7 mouse cellular contexts compared by ENCODE assay signal in genomic region chr10:53397846-53398539, GRCm38 (mm10). TPM values are rescaled to one million over a fixed set of nuclear protein-coding genes. Genes with fewer than 3 reads are reported as not detected.
DNase-seq lines count a peak whose midpoint lies in the region; ATAC-seq and TF ChIP-seq lines count a peak whose summit lies in the region.

No protein-coding gene starts in this region.

- 69% methylated on average over 10 of the region's 10 CpGs for WGBS in neural tube, embryonic 11.5 days
- 41% methylated on average over 10 of the region's 10 CpGs for WGBS in forebrain, postnatal 0 days
- WGBS in lung, postnatal 0 days, result 32% methylated on average over 10 of the region's 10 CpGs

- no peaks in the 10 kb centered on the region for H3K36me3 ChIP-seq in neural tube, embryonic 11.5 days (ENCODE audit: control insufficient read depth, insufficient read depth, low read length)
- no peaks in the 10 kb centered on the region for H3K36me3 ChIP-seq in forebrain, postnatal 0 days (ENCODE audit: insufficient read depth)
- H3K36me3 ChIP-seq in lung, postnatal 0 days (ENCODE audit: insufficient read depth, low read length), result no peaks in the 10 kb centered on the region

- H3K9me3 ChIP-seq in neural tube, embryonic 11.5 days (ENCODE audit: control insufficient read depth, low read length), result no peaks in the 10 kb centered on the region
- H3K9me3 ChIP-seq in forebrain, postnatal 0 days (ENCODE audit: low read length), result no peaks in the 10 kb centered on the region
- H3K9me3 ChIP-seq in lung, postnatal 0 days (ENCODE audit: low read length), result no peaks in the 10 kb centered on the region

- H3K27me3 ChIP-seq in neural tube, embryonic 11.5 days (ENCODE audit: control insufficient read depth, insufficient read depth, low read length), result no peaks in the 10 kb centered on the region
- no peaks in the 10 kb centered on the region for H3K27me3 ChIP-seq in forebrain, postnatal 0 days (ENCODE audit: insufficient read depth, low read length)
- H3K27me3 ChIP-seq in lung, postnatal 0 days (replicated peaks; ENCODE audit: insufficient read depth, low read length), result no peaks in the 10 kb centered on the region

- no peak for DNase-seq in neural tube, embryonic 11.5 days (ENCODE audit: low spot score)
- no peak for DNase-seq in neural tube, embryonic 10.5 days (ENCODE audit: extremely low spot score, low spot score)
- peak; percentile 32 for DNase-seq in forebrain, postnatal 0 days
- DNase-seq in lung, postnatal 0 days (ENCODE audit: low spot score), result peak; percentile 58
- DNase-seq in telencephalon, adult 2 months (ENCODE audit: low read depth, low spot score), result peak; percentile 69
- DNase-seq in kidney, postnatal 14 days, result no peak

- TF ChIP-seq EP300 in lung, postnatal 0 days (IDR thresholded peaks at IDR 0.05), result no peak

- no peak overlapping the region for H3K9ac ChIP-seq in neural tube, embryonic 11.5 days (ENCODE audit: low read length)
- peak overlapping the region; percentile 6; the same call in 1 of the 2 replicates for H3K9ac ChIP-seq in forebrain, postnatal 0 days
- H3K9ac ChIP-seq in lung, postnatal 0 days (replicated peaks; ENCODE audit: low read depth), result peak overlapping the region; percentile 29; the same call in 1 of the 2 replicates

- TF ChIP-seq CTCF in forebrain, postnatal 0 days (IDR thresholded peaks at IDR 0.05; ENCODE audit: low read depth), result no peak
- TF ChIP-seq CTCF in lung, postnatal 0 days (IDR thresholded peaks at IDR 0.05), result no peak

- H3K27ac ChIP-seq in neural tube, embryonic 11.5 days (ENCODE audit: low read depth, low read length), result no peak overlapping the region
- 0 out of 2 replicates have a peak overlapping the region, but pooled peaks have one; percentile 54 for H3K27ac ChIP-seq in forebrain, postnatal 0 days (ENCODE audit: low read depth, low read length)
- H3K27ac ChIP-seq in lung, postnatal 0 days (ENCODE audit: low read length), result peak overlapping the region; percentile 86

- no peak overlapping the region for H3K4me3 ChIP-seq in neural tube, embryonic 11.5 days (ENCODE audit: low read depth, low read length)
- H3K4me3 ChIP-seq in forebrain, postnatal 0 days (ENCODE audit: low read depth, low read length), result no peak overlapping the region
- peak overlapping the region; percentile 21; the same call in 1 of the 2 replicates for H3K4me3 ChIP-seq in lung, postnatal 0 days (ENCODE audit: low read depth, low read length)

- 0 out of 2 replicates have a peak, but pooled peaks have one; percentile 15 for ATAC-seq in neural tube, embryonic 11.5 days (ENCODE audit: insufficient read depth, low FRiP score, low TSS enrichment)
- peak; percentile 54 for ATAC-seq in forebrain, postnatal 0 days
- ATAC-seq in lung, postnatal 0 days, result peak; percentile 37; the same call in 1 of the 2 replicates
- no peak for ATAC-seq in erythroid progenitor cell, adult 5-6 weeks (replicated peaks; ENCODE audit: low FRiP score, poor library complexity, severe bottlenecking)

- peak overlapping the region; percentile 24 for H3K4me2 ChIP-seq in neural tube, embryonic 11.5 days (ENCODE audit: low read depth)
- H3K4me2 ChIP-seq in forebrain, postnatal 0 days (ENCODE audit: low read depth), result peak overlapping the region; percentile 33
- H3K4me2 ChIP-seq in lung, postnatal 0 days (replicated peaks; ENCODE audit: low read depth, low read length), result peak overlapping the region; percentile 40

- peaks cover 3% of the 10 kb centered on the region; the same call in 1 of the 2 replicates for H3K4me1 ChIP-seq in neural tube, embryonic 11.5 days (ENCODE audit: control insufficient read depth, insufficient read depth, low read length)
- H3K4me1 ChIP-seq in forebrain, postnatal 0 days (ENCODE audit: insufficient read depth), result peaks cover 5% of the 10 kb centered on the region; the same call in 1 of the 2 replicates
- H3K4me1 ChIP-seq in lung, postnatal 0 days (ENCODE audit: insufficient read depth, low read depth, low read length), result peaks cover 3% of the 10 kb centered on the region; the same call in 1 of the 2 replicates

RNA-seq across cellular contexts. Expression of gene Cep85l, which starts 18.2 kb away (rescaled TPM):
- polyA plus RNA-seq in neural tube, embryonic 11.5 days (2014; fragmentation: Nextera tagmentation; extraction: Ambion mirVana), result 6.2 and 7.7 TPM in 2 replicates
- total RNA-seq in forebrain, postnatal 0 days (2014; rRNA removed), result 12.7 and 18.2 TPM in 2 replicates
- 4.9 and 6.9 TPM in 2 replicates for polyA plus RNA-seq in forebrain, postnatal 0 days (2015; fragmentation: Nextera tagmentation; extraction: Ambion mirVana)
- polyA plus RNA-seq in lung, postnatal 0 days (2015; fragmentation: Nextera tagmentation; extraction: Ambion mirVana), result 10.8 and 11.0 TPM in 2 replicates
- total RNA-seq in erythroid progenitor cell, adult 5-6 weeks (2015; ENCODE audit: low replicate concordance), result 3.8 and 7.6 TPM in 2 replicates
- 4.9 and 10.9 TPM in 2 replicates for total RNA-seq in erythroid progenitor cell, adult 5-6 weeks (2017; ENCODE audit: low replicate concordance)

Comparison
In these comparisons a context has a peak if more than half of its experiments do, and no peak if none do; other contexts are left out.
1. DNase-seq: peak in forebrain, postnatal 0 days (single experiment), lung, postnatal 0 days (single experiment) and telencephalon, adult 2 months (single experiment); none in neural tube, embryonic 11.5 days (single experiment), neural tube, embryonic 10.5 days (single experiment) and kidney, postnatal 14 days (single experiment).
2. Peak in every context shown above with its lines, with median percentiles within 50 percentile points of each other: H3K4me2 ChIP-seq.